Mouse (Mus musculus) right cerebral cortex, adult 18-20 months (tissue): ENCODE measurements at regions not wholly inside any gene's neighbourhood (a gene's known extent, or its start where the extent isn't known, plus 50 kb on each side); places are given as distances from the start of the nearest gene placed in this dataset.
A peak's percentile ranks its signal among the peaks of the same experiment; 100 is the strongest.
"Not testable (repeated sequence)": the region's sequence is repeated elsewhere in the genome, so short reads cannot be mapped to it uniquely, and the experiment has no call there.

ENCODE experiments used
- DNase-seq: peaks from one replicate; pipeline ENCODE4 v3.0.0; 2022; ENCODE audit warnings: mixed read lengths

DNA sequence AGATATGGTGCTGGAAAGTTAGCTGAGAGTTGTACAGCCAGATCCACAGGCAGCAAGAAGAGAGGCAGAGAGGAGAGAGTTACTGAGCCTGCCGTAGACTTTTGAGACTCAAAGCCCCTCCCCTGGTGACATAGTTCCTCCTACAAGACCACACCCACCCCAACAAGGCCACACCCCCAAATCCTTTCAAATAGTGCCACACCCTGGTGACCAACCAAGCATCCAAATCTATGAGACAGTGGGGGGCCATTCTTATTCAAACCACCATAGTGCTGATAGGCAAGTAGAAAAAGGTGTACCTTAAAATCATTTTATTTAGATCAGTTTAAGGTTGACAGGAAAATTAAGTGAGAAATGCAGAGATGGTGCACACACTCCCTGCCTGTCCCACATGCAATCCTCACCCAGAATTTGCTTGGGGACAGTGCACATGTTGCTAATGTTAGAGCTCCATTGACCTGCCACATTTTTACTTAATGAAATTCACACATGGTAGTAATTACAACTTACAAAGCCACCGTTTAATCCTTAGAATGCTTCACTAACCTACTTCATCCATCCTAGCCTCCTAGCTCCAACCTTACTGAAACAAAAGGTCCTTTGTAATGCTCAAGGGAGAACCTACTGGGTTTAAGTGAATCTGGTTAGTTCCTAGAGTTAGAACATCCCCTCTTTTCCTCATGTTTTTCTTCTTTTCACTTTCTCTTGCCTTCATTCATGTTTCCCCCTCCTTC is 86.5 kb downstream of the Phlda1 start:
- no peak for DNase-seq

DNA sequence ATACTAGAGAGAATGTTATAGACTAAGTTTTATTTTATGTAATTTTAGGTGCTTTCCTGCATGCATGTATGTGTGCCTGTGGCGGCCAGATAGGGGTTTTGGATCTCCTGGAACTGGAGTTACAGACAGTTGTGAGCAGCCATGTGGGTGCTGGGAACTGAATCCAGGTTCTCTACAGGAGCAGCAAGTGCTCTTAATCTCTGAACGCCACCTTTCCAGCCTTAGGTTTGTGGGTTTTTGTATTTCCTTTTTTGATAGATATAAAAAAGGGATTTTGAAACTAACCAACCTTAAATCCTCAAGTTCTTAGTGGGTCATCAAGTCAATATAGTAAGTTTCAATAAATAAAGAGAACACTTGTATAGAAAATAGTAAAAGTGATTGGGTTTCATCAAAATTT is 87.2 kb downstream of the Phlda1 start:
- no peak for DNase-seq

DNA sequence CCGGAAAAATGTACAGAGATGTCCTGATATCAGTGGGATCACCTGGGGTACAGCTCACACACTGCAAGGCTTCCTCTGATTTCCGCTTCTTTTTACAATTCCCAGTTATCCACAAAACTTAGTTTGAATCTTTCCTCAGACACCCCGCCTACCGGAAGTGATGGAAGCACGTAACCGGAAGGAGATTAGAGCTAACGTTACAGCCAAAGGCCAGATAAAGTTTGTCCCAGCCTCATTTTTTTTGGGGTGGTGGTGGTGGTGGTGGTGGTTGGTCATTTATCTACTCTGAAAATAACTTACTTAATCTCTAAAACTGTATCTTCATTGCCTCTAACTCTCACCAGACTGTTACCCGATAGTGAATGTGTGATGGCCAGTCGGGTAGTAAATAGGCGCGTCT is 88.1 kb downstream of the Phlda1 start:
- DNase-seq, result no peak

DNA sequence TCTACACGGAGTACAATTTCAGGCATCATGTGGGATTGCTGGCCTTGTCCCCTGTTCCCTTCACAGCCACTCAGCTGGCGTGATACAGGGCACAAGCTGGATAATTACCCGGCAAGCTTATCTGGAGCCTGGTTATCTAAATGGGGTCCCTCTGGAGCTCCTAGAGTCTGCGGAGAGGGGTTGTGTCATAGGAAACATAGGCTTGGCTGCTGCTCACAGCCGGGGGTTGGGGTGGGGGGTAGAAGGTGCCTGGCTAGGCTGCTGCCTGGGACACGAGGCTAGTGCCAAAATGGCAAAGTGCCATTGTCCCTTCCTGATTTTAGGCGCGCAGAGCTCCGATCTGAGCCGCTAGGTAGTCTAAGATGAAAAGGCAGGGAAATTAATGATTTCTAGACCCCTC is 88.6 kb downstream of the Phlda1 start:
- no peak for DNase-seq

DNA sequence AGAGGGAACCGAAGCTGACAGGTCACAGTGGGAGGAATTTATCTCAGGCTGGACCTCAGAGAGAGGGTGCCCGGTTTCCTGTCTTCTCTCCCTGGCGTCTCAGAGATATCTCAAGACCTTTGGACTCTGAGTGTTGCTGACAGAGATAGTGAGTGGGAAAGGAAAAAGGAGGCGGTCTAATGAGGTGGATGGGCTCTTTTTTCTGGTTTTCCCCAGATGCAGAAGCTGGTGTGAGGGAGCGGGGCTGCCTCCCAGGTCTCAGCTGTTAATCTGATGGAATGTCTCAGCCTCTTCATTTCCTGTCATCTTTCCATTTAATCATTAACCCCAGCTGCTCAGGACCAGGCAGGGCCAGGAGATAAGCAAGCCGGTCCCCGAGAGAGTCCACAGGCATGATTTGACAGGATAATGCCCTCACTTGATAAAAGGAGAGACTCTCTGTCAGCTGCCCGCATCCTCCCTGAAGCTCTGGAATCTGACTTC is 89.5 kb downstream of the Phlda1 start:
- no peak for DNase-seq

DNA sequence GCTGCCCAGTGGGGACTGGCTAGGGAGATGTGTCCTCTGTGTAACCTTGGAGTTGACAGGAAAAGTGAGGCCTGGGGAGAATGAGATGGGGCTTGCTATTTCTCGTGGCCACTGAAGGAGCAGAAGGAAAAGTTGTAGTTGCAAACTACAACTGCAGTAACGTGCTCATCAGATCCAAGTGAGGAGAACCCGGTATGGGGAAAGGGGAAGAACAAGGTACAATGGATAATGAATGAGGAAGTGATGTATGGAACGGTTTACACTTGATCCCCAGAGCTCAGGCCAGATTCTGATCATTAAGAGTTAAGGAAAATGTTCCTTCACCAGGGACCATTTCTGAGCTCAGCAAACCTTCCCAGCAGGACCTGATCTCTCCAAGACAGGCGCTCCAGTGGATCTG is 92.6 kb downstream of the Phlda1 start:
- DNase-seq, result no peak

DNA sequence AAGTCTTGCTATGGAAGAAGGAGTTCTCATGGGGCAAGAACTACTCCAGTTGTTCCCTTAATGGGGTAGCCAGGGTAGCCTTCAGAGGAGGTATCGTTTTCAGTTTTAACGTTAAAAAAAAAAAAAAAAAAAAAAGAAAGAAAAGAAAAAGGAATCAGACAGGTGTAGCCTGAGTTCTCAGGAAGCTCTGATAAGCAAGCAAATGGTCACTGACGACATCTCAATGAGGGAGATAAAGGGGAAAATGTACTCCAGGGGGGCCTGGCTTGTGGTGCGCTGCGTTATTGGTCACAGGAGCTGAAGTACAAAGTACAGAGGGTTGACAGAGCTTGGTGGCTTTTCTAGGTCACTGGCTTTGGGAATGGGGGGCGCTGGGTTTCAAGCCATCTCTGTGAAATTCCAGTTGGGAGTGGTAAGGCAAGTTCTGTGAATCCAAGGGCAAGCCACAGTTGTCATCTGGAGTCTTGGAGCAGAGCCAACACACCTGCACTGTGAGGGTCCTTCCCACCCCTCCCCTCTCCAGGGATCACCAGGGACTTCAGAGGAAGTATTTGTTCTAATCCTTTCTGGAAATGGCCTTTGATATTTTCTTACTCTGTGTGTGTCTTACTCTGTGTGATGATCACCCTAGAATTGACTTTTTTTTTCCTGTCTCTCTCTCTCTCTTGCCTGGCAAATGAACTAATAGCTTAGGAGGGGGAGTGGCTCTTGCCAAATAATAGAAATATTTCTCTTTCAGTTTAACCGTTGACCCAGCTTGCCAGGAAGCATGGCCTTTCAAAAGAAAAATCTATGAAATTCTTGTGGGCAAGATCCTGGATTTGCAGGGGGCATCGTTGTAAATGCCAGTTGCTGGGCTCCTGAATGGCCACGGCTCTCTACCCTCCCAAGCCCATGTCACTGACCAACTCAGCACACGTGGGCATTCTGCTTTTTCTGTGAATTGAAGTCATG is 93.5 kb downstream of the Phlda1 start:
- DNase-seq, result no peak

DNA sequence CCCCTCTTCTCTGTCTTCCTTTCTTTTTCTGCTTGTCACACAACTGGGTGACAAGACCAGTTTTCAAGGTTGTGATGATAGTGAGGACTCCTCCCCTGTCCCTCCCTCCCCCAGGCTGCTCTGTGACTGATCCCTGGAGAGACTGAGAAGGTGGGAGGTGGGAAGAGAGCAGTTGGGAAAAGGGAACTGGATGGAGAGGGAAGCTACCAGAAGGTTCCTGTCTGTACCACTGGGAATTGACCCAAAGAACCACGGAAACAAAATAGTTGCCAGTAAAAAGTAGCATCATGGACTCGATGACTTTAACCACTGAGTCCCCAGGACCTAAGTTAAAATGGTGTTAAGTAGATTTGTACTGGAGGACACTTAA is 94.2 kb downstream of the Phlda1 start:
- DNase-seq, result no peak

DNA sequence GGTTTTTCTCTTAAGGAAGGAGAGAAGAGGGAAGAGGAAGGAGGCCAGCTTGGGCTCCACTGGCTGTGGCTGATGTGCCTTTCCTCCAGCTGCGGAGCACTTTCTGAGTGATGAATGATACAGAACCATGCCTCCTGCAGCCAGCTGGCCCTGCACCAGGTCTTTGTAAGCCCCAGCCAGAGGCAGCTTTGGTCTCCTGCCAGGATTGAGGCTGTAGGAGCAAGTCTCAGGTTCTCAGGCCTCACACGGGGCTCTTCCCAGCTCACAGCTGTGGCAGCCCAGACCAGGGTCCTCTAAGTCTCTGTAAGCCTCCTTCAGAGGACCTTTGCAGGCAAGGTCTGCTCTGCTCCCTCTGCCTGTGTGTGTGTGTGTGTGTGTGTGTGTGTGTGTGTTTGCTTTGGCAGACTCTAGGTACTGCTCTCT is 94.6 kb downstream of the Phlda1 start:
- DNase-seq, result peak; percentile 63

DNA sequence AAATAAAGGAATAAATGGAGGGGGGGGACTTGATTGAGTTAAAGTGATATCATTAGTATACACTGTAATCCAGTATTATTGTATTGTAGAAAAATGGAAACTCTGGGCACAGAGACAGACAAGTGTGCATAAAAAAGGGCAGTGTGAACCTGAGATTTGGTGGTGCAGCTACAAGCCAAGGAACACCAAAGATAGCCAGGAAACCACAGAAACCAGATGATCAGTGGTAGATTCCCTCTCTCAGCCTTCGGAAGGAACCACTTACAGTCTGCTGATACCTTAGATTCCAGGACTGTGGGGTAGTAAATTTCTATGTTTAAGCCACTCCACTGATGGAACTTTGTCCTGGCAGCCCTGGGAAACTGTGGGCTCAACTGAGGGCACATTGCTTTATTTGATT is 97.1 kb downstream of the Phlda1 start:
- no peak for DNase-seq

DNA sequence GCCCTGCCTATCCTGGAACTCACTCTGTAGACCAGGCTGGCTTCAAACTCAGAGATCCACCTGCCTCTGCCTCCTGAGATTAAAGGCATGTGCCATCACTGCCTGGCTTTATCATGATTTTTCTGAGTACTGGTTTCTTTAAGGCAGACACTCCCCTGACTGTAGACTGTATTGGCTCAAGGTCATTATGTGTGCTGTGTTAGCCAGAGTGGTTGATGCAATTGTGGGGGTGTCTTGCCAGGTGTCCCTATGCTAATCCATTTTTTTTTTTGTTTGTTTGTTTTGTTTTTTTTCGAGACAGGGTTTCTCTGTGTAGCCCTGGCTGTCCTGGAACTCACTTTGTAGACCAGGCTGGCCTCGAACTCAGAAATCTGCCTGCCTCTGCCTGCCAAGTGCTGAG is 101.3 kb downstream of the Phlda1 start:
- not testable (repeated sequence) for DNase-seq

DNA sequence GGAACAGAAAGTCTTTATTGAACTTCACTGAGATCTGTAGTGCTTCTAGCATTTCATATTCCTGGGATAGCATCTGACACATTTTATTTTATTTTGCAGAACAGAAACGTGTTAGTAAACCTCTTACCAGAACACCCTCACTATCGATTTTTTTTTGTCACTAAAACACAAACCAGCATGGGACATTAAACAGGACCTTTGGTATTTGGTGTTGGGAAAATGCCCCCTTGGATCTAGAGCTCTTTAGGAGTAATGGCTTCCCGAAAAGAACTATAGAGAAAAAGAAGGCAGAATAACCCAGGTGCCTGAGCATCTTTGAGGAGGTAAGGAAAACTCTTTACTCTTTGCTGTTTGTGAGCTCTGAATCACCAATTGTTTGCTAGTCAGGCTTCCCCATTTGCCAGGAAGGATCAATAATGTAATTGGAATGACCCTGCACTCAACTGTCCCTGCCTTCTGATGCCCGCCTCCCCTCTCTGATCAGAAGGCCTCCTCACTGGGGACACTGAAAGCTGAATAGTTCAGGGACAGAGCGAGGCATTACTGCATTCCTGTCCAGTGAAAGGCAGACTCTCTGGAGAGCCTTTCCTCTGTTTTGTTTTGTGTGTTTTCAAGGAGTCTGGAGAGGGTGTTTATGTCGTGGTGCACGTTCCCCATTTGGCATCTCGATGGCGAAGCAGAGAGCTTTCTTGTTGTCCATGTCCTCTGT is 102.5 kb downstream of the Phlda1 start:
- DNase-seq, result no peak

DNA sequence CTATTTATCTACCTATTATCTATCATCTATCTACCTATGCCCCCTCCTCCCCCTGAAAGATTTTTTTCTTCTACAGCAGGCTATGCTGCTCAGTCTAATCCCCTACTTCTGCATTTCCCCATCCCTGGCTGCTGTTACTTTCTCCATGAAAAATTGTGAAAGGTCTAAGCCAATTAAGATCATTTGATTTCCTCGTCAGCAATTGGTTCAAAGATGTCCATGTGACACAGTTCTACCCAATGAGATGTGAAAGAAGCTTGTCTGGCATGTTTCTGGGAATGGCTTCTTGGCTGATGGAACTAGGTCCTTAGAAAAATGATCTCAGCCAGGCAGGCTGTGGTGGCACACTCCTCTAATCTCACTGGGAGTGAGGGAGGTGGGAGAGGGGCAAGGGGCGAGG is 103.8 kb downstream of the Phlda1 start:
- DNase-seq, result no peak

DNA sequence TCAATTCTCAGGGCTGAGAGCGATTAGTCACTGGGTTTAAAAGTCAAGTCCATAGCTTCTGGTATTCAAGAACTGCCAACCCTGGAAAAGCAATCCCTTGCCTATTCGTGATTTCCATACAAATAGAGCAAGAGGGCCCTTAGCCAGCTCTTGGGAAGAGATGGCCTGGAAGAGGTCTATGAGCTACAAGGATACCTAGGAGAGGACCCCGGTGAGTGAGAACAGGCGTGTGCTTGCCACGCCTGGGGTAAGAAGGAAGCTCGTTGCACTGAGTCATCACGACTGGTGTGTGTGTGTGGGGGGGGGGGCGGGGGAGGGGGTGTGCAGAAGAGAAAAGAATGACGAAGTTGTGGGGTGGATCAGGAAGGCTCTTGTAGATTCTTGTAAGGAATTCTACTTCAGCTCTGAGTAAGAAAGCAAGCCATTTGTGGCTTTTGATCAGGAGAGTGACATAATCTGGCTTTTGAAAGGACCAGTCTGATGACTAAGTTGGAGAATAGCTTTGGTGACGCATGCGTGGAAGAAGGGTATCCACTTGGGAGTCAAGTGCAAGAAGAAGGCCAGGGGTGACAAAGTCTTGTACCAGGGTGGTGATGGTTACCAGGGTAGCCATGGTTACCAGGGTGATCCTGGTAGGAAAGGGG is 113.7 kb downstream of the Phlda1 start:
- DNase-seq, result no peak

DNA sequence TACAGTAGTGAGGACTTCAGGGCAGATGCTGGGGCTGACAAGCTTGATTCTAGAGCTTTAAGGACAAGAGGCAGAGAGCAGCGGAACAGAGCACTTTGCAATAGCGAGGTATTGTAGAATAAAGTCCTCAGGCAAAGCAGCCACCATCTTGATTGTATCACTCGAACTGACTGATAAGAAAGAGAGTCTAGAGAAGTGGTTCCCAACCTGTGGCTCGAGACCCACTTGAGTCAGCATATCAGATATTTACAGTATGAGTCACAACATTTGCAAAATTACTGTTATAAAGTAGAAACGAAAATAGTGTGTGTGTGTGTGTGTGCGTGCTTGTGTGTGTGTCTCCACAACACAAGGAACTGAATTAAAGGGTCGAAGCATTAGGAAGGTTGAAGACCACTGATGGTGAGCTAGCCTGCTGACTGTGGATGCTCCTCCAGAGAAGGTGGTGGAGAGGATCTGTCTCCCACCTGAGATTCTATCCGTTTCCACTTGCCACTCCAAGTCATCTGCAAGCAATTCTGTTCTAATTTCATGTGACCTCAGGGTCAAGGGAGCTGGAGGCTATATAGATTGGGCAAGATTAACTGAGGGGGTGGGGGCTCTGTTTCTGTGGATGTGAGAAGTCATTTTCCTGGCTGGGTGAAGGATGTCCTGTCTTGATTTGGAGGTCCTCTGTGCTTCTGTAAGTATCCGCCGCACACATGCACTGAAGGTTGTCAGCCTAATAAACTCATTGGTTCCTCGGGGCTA is 115.0 kb downstream of the Phlda1 start:
- DNase-seq, result no peak

DNA sequence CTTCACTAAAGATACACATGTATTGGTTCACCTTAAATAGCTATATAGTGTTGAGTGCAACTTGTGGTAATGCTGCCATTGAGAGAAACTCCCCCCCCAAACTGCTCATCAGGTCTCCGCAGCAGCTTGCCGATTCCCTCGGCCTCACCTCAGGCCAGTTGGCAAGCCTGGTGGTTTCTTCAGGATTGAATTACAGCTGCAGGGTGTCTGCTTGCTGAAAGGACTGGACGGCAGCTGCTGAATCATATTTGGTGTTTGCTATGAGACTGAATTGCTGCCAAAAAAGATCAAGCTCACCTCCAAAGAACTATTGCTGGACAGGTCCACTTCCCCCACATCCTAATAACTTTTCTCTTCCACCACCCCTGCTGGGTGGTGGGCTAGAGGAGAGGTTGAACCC is 116.7 kb downstream of the Phlda1 start:
- no peak for DNase-seq

DNA sequence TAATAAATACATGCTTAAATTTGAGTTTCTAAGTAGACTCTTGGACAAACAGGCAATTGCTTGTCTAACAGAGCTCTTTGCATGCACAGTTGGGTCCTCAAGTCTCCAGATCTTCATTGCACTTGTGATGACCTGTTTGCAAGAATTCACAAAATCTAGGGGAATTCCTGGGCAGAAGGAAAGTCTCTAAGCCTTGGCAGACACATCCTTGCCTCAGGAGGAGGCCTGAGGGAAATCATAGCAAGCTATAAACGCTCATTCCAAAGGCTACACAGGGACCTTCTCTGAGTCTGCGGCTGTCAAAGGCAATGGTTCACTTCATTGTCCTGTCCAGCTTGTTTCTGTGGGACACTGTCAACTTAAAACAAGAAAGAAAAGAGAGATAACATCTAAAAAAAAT is 117.9 kb downstream of the Phlda1 start:
- no peak for DNase-seq

DNA sequence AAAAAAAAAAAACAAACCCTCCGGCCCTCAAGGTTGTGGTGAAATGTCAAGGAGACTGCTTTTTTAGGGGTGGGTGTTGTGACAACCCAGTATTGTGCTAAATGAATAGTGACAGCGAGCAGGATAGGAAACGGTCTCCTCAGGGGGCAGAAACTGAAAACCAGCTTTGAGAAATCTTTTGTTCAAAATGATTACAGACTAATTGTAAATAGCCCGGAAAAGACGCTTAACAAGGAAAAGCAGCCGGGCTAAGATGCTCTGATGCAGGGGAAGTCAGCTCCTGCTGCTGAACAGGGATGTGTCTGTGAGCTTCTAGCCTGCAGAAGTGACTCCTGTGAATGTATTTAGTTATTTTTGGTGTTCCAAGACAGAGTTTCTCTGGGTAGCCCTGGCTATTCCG is 118.5 kb downstream of the Phlda1 start:
- no peak for DNase-seq

DNA sequence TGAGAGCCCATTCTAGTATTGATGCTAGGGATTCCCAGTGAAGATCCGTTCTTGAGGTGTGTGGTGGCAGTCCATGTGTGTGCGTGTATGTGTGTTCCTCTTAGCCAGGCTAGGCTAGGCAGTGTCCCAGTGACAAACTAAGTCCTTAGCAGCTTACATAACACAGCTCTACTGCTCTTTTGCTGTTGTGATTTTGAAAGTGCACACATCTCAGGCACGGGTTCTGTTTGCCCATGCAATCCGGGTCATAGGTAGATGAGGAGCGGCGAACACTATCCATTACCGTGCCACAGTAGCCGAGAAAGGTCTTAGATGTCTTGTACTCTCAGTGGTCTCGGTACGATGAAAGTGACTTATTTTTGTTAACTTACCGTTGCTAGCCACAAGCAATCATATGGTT is 119.5 kb downstream of the Phlda1 start:
- DNase-seq, result no peak

DNA sequence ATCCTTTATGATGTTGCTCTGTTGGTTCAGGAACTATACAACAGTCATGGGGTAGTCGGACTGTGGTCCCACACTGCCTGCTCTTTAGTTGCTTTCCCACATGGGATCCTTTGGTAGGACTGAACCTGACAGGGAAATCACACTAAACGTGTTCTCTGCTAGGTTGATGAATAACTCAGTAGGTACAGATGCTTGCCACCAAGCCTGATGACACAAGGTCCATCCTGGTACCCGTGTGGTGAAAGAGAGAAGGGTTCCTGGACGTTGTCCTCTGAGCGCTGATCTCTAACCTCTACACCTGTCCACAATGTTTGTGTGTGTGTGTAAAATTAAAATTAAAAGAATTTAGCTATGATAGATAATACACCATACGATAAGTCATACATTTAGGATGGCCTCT is 119.9 kb downstream of the Phlda1 start:
- no peak for DNase-seq

DNA sequence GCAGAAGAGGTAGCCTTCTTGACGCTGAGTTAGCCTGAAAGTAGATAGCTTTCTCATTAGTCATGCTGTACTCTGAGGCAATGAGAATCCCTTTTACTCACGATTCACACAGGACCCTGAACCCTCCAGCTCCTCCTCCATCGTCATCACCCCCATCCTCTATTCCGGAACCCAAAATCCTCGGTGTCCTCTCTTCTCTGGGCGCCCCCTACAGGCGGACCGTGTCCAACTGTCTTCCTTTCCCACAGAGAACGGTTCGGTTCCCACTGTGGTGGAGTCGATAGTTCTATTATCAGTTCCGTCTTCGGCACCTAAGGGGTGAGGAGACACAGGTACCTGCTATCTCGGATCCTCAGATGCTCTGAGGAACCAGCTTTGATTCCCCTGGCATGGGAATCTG is 130.2 kb downstream of the Phlda1 start:
- no peak for DNase-seq

DNA sequence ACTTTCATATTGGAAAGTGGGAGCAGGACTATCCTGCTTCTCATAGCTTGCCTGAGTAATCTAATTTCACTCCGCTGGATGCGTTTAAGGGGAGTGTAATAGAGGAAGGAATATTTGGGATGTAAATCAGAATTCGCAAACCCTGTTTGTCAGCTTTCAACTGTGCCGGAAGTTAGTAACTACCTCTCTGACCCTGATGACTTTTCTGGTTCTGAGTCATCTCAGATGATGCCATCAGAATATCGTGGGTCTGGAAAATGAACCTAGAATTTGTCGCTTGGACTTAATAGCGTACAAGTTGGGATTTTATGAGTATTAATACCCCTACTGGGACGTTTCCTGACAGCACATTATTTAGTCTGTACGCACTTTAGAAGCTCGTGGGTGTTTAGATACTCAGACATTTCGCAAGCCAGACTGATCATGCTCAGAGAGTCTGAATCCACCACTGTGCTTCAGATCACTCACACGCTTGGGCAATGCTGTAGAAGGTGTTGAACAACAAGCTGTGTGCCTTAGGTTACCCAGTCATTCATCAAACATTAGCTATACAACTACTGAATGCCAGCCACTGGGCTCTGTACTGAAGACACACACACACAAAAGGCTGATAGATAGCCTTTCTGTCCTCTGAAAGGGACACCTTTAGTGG is 131.1 kb downstream of the Phlda1 start:
- DNase-seq, result no peak
